Mouse (Mus musculus) kidney, postnatal 4 days (tissue): Measurements from ENCODE around the gene Arhgap22.

Experiments used
- DNase-seq, 2 experiments: peaks; one replicate each; pipeline ENCODE4 v3.0.0; 2021; ENCODE audit warnings: mixed read lengths in 2 of 2

Gene Arhgap22

DNA sequence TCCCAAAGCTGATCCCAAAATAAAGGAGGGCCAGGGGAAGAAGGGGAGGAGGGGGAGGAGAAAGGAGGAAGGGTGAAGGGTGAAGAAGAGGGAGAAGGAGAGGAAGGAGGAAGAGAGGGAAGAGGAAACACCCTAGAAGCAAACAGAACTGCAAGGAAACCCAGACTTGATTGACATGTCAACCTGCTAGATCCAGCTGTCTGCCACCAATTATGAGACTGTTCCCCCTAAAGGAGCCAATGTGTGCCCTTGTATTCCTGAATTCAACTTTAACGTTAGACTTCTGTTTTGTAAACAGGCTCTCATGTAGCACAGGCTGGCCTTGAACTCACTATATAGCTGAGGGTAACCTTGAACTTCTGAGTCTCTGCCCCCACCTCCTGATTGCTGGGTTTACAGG is 1.3 kb downstream of the Arhgap22 start:
- DNase-seq: no peak

DNA sequence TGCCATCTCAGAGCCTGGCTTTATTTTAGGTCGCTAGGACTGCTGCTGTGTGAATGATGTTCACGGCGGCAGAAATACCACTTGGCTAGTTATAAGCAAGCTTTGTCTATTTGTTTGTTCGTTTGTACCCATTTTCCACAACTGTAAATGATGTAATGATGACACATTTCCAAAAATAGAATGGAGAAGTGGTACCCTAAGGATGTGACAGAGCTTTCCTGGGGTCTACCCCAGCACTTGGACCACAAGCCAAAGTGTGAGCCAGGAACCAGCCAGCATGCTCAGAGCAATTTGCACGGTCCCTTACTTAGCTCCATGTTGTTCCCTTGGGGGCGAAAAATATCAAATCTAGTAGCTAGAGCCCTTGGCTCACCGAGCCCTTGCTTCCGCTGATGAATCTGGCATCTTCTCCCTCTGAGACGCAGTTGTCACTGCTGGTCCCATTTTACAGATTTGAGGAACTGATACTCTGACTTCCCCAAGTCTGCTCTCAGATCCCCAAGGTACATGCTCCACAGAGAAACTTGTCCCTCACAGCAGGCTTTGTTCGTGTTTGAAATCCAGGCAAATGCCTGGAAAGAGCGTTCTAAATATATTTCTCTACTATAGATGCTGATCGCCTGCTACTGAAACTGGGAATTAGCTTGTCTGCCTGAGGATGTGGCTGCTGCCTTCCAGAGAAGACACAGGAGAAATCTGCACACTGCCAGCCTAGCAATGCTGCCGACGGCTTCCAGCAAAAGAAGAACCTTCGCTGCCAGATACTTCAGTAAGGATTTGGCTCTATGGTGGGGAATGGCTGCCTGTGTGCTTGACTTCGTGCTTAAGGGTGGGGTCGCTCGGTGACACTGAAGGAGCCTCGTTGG is 2.8 kb downstream of the Arhgap22 start:
- DNase-seq: no peak

DNA sequence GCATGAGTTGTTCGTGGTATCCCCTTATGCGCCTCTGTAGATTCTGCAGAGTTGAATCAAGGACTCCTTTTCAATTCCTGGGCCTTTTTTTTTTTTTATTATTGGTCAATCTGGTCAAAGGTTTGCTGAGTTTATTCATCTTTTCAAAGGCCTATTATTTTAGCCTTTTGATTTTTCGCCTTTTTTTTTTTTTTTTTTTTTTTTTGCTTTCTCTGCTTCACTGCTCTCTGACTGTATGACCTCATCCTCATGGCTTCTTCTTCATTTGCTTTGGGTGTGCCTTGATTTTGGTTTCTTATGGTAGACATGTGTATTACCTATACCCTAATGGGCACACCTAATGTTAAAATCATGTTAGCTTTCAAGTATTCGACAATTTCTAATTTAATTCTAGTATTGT is 11.4 kb downstream of the Arhgap22 start:
- no peak for DNase-seq

DNA sequence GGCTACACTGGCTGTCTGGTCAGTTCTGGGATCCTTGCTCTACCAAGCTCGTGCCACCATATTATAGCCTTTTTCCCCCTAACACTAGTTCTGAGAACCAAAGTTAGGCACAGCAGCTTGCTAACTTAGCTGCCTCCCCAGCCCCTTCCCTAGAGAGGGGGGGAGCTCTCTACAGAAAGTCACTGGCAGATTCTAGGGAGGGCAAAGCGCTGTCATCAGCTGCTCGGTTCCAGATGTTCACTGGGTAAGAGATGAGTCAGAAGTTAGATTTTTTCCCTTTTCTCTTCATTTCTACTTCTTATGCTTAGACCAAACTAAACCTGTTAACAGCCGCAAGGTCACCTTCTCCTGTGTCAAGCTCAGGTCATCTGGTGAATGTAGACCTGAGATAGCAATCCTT is 16.8 kb downstream of the Arhgap22 start:
- no peak for DNase-seq

DNA sequence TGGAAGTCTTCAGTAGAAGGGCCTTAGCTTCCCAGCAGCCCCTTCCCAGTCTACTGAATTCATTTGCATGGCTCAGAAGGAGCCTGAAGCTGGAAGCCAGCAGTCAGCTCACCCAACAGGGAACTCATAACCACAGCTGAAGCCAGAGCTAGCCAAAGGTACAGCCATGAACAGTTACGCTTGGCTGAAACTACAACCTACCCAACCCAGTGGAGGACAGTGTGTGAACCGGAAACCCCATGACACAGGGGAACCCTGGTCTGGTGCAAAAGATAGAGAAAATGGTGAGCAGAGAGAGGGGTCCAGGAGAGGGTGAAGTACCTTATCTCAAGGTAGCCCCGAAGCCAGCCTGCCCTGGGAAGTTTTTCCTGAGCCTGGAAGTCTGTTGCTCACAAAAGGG is 17.5 kb downstream of the Arhgap22 start:
- DNase-seq: no peak

GRCm38 (mm10) chr14:33232048-33232447 is 18.2 kb downstream of the Arhgap22 start:
- no peak for DNase-seq

- no peak for DNase-seq
Observed at GRCm38 (mm10) chr14:33235661-33236060, 21.8 kb downstream of the Arhgap22 start.

- DNase-seq: no peak
Observed at GRCm38 (mm10) chr14:33240400-33240799, 26.6 kb downstream of the Arhgap22 start.

DNA sequence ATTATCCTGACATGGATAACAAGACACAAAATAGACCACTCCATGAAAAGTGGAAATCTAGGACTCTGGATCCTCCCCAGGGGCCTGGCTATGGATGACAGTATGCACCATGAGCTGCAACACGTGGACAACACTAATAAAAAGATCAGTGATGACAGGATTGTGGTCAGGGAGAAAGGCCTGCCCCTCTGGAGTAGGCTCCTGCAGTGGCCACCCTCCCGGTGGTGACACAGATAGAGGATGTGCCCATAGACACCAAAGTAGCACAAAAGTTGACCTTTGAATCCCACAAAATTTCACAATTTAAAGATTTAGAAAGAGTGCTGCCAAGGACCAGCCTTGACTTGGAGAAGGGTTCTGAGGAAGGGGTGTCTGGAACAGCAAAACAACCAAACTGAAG is 29.4 kb downstream of the Arhgap22 start:
- DNase-seq: no peak

GRCm38 (mm10) chr14:33244519-33244918 is 30.7 kb downstream of the Arhgap22 start:
- no peak for DNase-seq

DNA sequence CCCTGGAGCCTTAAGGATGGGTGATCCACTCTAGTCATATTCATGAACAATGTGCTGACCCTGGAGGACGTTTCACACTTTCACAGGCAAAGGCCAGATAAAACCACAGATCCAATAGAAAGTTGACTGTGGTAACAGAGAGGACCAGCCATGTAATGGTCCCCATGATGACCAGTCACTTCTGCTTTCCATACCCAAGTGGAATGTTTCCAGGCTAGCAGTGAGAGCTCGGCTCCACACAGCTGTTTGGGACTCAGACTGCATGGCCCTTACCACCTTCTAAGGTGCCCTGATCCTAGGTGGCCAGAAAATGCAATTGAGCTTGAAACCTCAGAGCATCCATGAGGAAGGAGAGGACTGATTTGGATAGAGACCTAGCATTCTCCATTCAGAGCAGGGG is 31.1 kb downstream of the Arhgap22 start:
- no peak for DNase-seq

DNA sequence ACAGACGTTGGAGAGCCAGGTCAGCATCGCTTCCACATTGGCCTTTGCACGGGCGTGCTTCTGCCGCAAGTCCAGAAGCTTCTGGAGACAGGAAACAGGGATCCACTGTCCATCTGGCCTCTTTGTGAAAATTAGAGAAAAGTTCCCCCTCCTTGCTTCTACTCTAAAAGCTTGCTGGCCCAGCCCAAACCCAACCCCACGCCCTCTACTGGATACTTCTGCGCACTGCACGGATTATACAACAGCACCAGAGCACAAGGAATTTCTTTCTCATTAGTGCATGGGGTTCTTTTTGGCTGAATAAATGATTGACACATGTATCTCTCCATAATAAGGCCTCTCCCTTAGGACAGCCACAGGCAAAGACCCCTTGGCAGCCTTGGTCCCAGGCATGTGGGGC is 32.6 kb downstream of the Arhgap22 start:
- peak; percentile 66 to 71 for DNase-seq

DNA sequence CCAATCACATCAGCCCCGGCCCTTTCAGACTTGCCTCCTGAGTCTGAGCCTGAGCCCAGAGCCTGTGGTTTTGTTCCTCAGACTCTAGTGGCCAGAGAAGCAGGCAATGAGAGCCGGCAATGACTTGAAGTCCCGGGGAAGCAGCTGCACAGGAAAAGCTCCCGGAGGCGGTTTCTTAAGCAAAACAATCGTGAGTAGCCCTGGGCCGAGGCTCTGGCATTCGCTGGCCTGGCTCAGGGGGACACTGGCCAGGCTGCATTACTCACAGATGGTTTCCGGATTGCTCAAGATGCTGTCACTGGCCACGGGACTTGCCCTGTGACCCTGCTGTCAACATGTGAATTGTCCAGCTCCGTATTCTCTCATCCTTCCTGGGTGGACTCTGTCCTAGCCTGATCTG is 33.8 kb downstream of the Arhgap22 start:
- DNase-seq: peak; percentile 29 to 55

DNA sequence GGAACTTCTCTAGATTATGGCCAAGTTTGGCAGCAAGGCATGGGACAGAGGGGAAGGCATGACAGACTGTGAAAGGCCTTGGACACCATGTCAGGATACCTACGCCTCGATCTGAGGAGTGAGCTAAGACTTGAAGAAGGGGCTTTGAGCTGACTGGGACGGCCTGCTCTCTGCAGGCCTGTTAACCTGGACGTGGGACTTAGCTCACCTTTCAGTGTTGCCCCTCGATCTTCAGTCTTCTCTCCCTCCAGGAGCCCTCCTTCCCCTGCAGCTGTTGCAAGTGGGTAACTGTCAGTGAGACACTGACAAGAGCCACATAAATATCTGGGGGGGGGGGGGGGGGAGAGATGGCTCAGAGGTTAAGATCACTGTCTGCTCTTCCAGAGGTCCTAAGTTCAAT is 34.9 kb downstream of the Arhgap22 start:
- DNase-seq: no peak

DNA sequence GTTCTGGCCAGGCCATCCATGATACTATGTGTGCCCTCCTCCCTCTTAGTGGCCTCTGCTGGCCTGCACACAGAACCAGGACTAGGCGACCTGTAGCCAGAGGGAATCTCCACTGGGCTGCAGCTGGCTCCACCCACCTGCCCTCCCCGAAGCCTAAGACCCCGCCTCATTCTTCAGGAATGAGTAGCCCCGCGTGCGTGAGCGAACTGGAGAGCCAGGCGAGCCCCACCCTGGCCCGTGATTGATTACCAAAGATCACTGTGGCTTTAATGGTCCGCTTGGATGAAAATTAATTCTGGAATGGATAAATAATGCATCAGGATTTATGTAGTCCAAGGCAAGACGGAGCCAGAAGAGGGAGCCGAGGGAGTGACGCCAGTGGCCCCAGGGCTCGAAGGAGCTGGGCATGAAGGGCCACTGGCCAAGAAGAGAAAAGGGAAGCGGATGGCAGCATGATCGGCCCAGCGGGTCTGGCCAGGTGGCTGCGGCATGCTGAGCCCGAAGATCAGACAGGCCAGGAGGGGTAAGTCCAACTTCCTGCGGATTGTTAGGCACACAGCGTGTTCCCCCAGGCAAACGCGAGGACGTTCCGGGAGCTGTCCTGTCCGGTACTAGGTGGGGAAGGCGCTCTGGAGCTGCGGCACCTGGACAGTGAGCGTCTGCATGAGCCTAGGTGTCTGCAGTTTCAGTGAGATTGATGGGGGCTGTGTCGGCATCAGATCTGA is 36.6 kb downstream of the Arhgap22 start:
- DNase-seq: peak; percentile 52 to 68

GRCm38 (mm10) chr14:33250956-33251745 is 37.3 kb downstream of the Arhgap22 start:
- no peak for DNase-seq

GRCm38 (mm10) chr14:33258256-33258655 is 44.4 kb downstream of the Arhgap22 start:
- DNase-seq: no peak

GRCm38 (mm10) chr14:33260131-33260530 is 46.3 kb downstream of the Arhgap22 start:
- DNase-seq: no peak

- DNase-seq: no peak
Observed at GRCm38 (mm10) chr14:33264795-33265194, 51.0 kb downstream of the Arhgap22 start.

DNA sequence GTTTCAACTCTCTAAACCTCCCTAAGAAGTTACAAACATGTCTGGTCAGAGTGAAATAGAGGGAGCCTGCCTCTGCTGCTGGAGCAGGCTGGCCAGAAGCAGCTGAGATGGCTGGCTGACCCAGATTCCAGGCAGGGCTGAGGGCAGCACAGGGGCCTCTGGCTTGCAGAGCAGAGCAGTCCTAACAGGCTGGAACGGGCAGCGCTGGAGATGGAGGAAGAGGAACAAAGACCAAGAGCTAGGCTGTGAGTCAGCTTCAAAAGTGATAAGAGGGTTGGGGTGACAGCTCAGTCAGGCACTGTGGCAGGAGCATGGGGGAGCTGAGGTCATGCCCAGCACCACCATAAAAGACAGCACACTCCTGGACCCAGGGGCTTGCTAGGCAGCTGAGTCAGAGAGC is 62.4 kb downstream of the Arhgap22 start:
- no peak for DNase-seq

DNA sequence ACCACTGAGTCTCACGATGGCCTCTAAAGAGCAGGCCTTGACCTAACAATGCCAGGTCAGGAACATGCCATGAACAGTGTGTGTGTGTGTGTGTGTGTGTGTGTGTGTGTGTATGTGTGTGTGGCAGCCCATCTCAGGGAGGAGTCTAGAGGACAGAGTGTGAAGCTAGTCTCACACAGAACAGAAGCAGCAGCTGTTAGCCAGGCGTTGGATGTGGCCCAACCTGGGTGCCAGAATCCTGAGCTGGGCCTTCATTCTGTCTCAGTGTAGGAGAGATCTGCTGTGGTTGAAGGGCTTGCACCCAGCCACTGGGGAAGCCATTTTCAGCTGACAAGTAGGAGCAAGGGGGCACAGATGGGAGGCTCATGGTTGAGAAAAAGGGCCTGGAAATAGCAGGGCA is 64.5 kb downstream of the Arhgap22 start:
- no peak for DNase-seq

DNA sequence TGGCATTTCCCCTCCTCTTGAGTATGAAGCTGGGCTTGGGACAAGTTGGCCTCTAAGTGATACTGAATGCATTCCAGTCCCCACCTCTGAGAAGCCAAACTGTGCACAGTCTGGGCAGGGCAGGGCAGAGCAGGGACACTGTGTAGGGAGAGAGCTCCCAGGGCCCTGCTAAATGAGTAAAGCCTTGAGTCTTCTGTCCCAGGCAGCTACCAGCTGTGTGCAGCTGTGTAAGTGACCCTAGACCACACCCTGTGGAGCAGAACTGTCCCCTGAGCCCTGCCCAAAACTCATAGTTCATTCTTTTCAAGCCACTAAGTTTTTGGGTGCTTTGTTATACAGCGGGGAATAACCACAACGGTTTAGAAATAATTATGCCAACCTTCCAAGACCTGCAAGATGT is 67.1 kb downstream of the Arhgap22 start:
- peak in 1 of 2 experiments; percentile 22 for DNase-seq

DNA sequence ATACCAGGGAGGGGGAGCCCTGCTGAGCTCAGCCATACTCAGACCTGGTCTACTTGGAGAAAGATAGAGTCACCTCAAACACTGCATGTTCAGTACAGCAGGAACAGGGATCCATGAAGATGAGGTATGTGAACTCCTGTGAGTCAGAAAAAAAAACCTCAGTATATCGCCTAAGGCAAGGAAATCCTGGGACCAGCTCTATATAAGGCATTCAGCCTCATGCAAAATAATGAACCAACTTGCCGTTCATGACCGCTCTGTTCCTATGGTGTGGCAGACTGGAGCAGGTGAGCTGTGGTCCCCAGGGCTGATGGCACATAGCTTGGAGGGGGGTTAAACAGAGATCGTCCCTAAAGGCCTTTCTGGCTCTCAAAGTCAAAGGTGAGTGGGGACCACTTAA is 68.6 kb downstream of the Arhgap22 start:
- no peak for DNase-seq
